Mouse (Mus musculus) central nervous system, embryonic 18 days (tissue): Measurements from ENCODE around the gene Gm4756. TPM values are rescaled to one million over a fixed set of nuclear protein-coding genes. Genes with fewer than 3 reads are reported as not detected.

Experiments
- polyA plus RNA-seq: library from polyadenylated mRNA; depleted of rRNA; stranded (reverse); fragments of >200 nt; gene quantifications from 2 replicates; pipeline ENCODE4 v1.2.3, GENCODE M21; 2012; rRNA removed

Gene Gm4756
- not detected in 2 replicates for polyA plus RNA-seq

DNA sequence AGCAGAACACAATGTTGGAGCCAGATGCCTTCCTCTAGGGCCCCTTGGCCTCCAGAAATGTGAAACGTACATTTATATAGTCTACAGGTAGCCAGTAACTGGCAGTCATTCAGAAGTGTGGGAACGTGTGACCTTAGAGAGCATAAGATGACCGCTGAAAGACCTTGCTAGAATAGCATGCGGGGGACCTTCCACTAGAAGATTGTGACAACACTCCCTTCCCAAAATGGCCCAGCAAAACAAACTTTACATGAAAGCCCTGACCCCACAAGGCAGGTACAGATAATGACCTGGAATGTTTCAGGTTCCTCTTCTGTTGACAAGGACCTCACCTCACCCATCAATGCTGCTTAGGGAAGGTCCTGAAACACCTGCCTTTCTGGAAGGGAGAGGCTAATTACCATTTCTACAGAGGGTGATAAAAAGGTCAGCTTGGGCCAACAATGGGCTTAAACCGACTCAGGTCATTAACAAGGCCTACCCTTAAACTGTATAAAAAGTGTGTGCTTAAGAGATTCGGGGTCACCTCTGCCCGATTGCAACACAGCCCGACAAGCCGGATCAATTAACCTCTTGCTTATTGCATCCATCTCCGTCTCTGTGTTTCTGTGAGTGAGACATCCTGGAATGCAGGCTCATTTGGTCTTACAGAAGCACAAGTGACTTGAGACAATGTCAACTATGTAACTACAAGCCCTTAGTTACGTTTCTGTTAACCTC is at the start of gene Gm4756:
Gene Gm4756, minus strand, starts transcription at position 51 of the 720 bp plus-strand sequence.

GRCm38 (mm10) chr12:72664735-72665337 is 15.4 kb upstream of the Gm4756 start, which contains the start of gene Dhrs7:
TSS of gene Dhrs7 (minus strand) at chr12:72664909.

DNA sequence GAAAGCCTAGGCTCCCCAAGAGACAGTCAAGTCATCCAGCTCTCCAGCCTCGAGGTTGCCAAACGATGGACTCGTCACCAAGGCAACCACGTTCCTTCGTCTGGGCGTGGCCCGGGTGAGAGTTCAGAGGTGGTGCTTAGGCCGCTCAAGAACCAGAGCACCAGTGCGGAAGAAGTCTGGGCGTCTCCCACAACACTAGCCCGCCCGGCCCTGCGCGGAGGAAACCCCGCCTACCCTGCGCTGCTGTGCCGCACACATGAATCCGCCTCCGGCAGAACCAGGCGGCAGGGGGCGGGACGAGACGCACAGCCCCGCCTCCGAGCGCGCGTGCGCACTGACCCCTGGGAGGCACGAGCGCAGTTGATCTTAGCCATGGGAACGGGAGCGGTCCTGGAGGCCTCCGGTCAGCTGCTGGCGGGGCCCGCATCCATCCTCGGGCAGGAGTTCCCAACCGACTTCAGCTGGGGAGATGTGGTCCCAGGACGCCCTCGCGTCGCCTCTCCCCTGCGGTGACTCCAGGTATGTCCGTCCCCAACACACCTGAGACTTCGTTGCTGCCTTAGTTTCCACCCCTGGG is 113.4 kb downstream of the Gm4756 start, which contains the start of gene Pcnx4:
Gene Pcnx4, plus strand, starts transcription at position 363 of the 577 bp plus-strand sequence.

Other genes starting within 250 kb of the Gm4756 start
- 1,669 and 2,050 TPM in 2 replicates for gene Rtn1, start 240.6 kb downstream of the Gm4756 start, polyA plus RNA-seq
- gene Lrrc9, start 207.8 kb downstream of the Gm4756 start, polyA plus RNA-seq = 3.2 and 3.9 TPM in 2 replicates
- 20.1 and 20.8 TPM in 2 replicates for gene Pcnx4, start 113.3 kb downstream of the Gm4756 start, polyA plus RNA-seq
- 12.8 and 13.2 TPM in 2 replicates for gene Dhrs7, start 15.2 kb upstream of the Gm4756 start, polyA plus RNA-seq
- 152 and 153 TPM in 2 replicates for gene Ppm1a, start 107.8 kb upstream of the Gm4756 start, polyA plus RNA-seq